In the genomic region with DNA sequence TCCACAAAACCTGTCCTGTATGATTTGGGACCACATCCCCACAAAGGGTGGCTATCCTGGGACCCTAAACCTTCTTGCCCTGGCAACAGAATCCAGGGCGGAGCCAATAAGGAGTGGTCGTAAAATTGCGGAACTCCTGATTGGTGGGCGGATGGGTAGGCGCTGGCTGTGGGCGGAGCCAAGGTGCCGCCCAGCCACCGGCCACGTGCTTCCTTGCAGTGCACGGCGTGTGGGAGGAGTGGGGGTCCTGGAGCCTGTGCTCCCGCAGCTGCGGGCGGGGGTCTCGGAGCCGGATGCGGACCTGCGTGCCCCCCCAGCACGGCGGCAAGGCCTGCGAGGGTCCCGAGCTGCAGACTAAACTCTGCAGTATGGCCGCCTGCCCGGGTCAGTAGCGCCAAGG, we compare ENCODE assay signal across 8 mouse cellular contexts. TPM values are rescaled to one million over a fixed set of nuclear protein-coding genes. Genes with fewer than 3 reads are reported as not detected.
DNase-seq lines count a peak whose midpoint lies in the region; ATAC-seq lines count a peak whose summit lies in the region.

No protein-coding gene starts in this region.

- H3K4me2 ChIP-seq in heart, embryonic 13.5 days = peak overlapping the region; percentile 68
- peak overlapping the region; percentile 41 for H3K4me2 ChIP-seq in hindbrain, embryonic 13.5 days
- peak overlapping the region; percentile 48 for H3K4me2 ChIP-seq in midbrain, embryonic 11.5 days

- H3K4me3 ChIP-seq in heart, embryonic 13.5 days = peak overlapping the region; percentile 45
- peak overlapping the region; percentile 23 for H3K4me3 ChIP-seq in hindbrain, embryonic 13.5 days
- peak overlapping the region; percentile 18; the same call in 1 of the 2 replicates for H3K4me3 ChIP-seq in midbrain, embryonic 11.5 days (ENCODE audit: low read depth, low read length)

- H3K36me3 ChIP-seq in heart, embryonic 13.5 days = 0 out of 2 replicates have a peak, but pooled peaks cover 9% of the 10 kb centered on the region
- H3K36me3 ChIP-seq in hindbrain, embryonic 13.5 days = peaks cover 31% of the 10 kb centered on the region
- no peaks in the 10 kb centered on the region for H3K36me3 ChIP-seq in midbrain, embryonic 11.5 days (ENCODE audit: control insufficient read depth, insufficient read depth, low read length)

- no peak for ATAC-seq in heart, embryonic 13.5 days (ENCODE audit: extremely low read depth, insufficient number of reproducible peaks, low FRiP score, low TSS enrichment)
- ATAC-seq in hindbrain, embryonic 13.5 days (ENCODE audit: low FRiP score) = no peak
- ATAC-seq in midbrain, embryonic 11.5 days (ENCODE audit: low FRiP score) = peak; percentile 60; the same call in 1 of the 2 replicates

- no peak for DNase-seq in heart, postnatal 36 days
- peak; percentile 79 for DNase-seq in ZHBTc4 (ENCODE audit: low read depth, low spot score)
- DNase-seq in midbrain, embryonic 11.5 days (ENCODE audit: low spot score, missing footprints) = no peak
- DNase-seq in left cerebral cortex, postnatal 36 days (ENCODE audit: low spot score in 2 of 2) = no peak
- DNase-seq in gastrocnemius, postnatal 14 days = no peak
- no peak for DNase-seq in gastrocnemius, adult 18-20 months (ENCODE audit: low spot score)

- intact Hi-C loops in heart, postnatal 36 days (cut with DNase I) = no loop called here
- intact Hi-C loops in left cerebral cortex, postnatal 36 days (cut with DNase I) = no loop called here
- intact Hi-C loops in gastrocnemius, postnatal 14 days (cut with DNase I; ENCODE audit: low total_unique reads) = no loop called here

- 7% methylated on average over 25 of the region's 25 CpGs for WGBS in heart, embryonic 13.5 days
- WGBS in hindbrain, embryonic 13.5 days = 21% methylated on average over 25 of the region's 25 CpGs
- 17% methylated on average over 24 of the region's 25 CpGs for WGBS in midbrain, embryonic 11.5 days

- H3K9me3 ChIP-seq in heart, embryonic 13.5 days = no peaks in the 10 kb centered on the region
- H3K9me3 ChIP-seq in hindbrain, embryonic 13.5 days = no peaks in the 10 kb centered on the region
- no peaks in the 10 kb centered on the region for H3K9me3 ChIP-seq in midbrain, embryonic 11.5 days (ENCODE audit: control insufficient read depth, low read length)

- no peak overlapping the region for H3K27ac ChIP-seq in heart, embryonic 13.5 days (replicated peaks)
- no peak overlapping the region for H3K27ac ChIP-seq in hindbrain, embryonic 13.5 days
- no peak overlapping the region for H3K27ac ChIP-seq in midbrain, embryonic 11.5 days (ENCODE audit: low read depth, low read length)

- H3K4me1 ChIP-seq in heart, embryonic 13.5 days = peaks cover 17% of the 10 kb centered on the region
- H3K4me1 ChIP-seq in hindbrain, embryonic 13.5 days (replicated peaks) = peaks cover 26% of the 10 kb centered on the region
- peaks cover 3% of the 10 kb centered on the region; the same call in 1 of the 2 replicates for H3K4me1 ChIP-seq in midbrain, embryonic 11.5 days (ENCODE audit: control insufficient read depth, insufficient read depth, low read length)

- peaks cover 67% of the 10 kb centered on the region for H3K27me3 ChIP-seq in heart, embryonic 13.5 days (replicated peaks)
- H3K27me3 ChIP-seq in hindbrain, embryonic 13.5 days = peaks cover 38% of the 10 kb centered on the region
- H3K27me3 ChIP-seq in midbrain, embryonic 11.5 days (ENCODE audit: control insufficient read depth, insufficient read depth, low read length) = peaks cover 2% of the 10 kb centered on the region; the same call in 1 of the 2 replicates

- peak overlapping the region; percentile 69 for H3K9ac ChIP-seq in heart, embryonic 13.5 days
- H3K9ac ChIP-seq in hindbrain, embryonic 13.5 days = 0 out of 2 replicates have a peak overlapping the region, but pooled peaks have one; percentile 31
- H3K9ac ChIP-seq in midbrain, embryonic 11.5 days (ENCODE audit: low read length) = peak overlapping the region; percentile 38; the same call in 1 of the 2 replicates

RNA-seq across cellular contexts. Expression of a gene that starts 21.9 kb away (rescaled TPM):
- 1.4 and 1.6 TPM in 2 replicates for polyA plus RNA-seq in heart, embryonic 13.5 days (2015; fragmentation: Nextera tagmentation; extraction: Ambion mirVana)
- total RNA-seq in heart, postnatal 36 days (2021) = 1 to 10 TPM; 2.1 to 2.6 TPM
- polyA plus RNA-seq in hindbrain, embryonic 13.5 days (2015; fragmentation: Nextera tagmentation; extraction: Ambion mirVana) = 9.3 and 11.3 TPM in 2 replicates
- 2.3 and 3.0 TPM in 2 replicates for polyA plus RNA-seq in midbrain, embryonic 11.5 days (2014; fragmentation: Nextera tagmentation; extraction: Ambion mirVana)
- 100 to 1,000 TPM; 401 TPM for total RNA-seq in left cerebral cortex, postnatal 36 days (2021)
- total RNA-seq in gastrocnemius, postnatal 14 days (2021) = 1 to 10 TPM; 1.0 to 1.5 TPM
- 1 to 10 TPM in 1 of 2 experiments, under 1 TPM in 1; 0.21 to 2.5 TPM for total RNA-seq in gastrocnemius, adult 18-20 months (2021)

RNA-seq across cellular contexts. Expression of a gene that starts 41.1 kb away (rescaled TPM):
- 26.9 and 30.4 TPM in 2 replicates for polyA plus RNA-seq in heart, embryonic 13.5 days (2015; fragmentation: Nextera tagmentation; extraction: Ambion mirVana)
- total RNA-seq in heart, postnatal 36 days (2021) = 1 to 10 TPM; 7.4 to 8.5 TPM
- polyA plus RNA-seq in hindbrain, embryonic 13.5 days (2015; fragmentation: Nextera tagmentation; extraction: Ambion mirVana) = 5.8 and 14.3 TPM in 2 replicates
- polyA plus RNA-seq in midbrain, embryonic 11.5 days (2014; fragmentation: Nextera tagmentation; extraction: Ambion mirVana) = 5.8 and 6.9 TPM in 2 replicates
- 10 to 100 TPM; 15.9 to 21.4 TPM for total RNA-seq in left cerebral cortex, postnatal 36 days (2021)
- total RNA-seq in gastrocnemius, postnatal 14 days (2021) = 10 to 100 TPM; 37.9 to 46.5 TPM
- total RNA-seq in gastrocnemius, adult 18-20 months (2021) = 1 to 10 TPM; 2.5 to 2.9 TPM

Comparison
In these comparisons a context has a peak if more than half of its experiments do, and no peak if none do; other contexts are left out.
1. RNA of a gene that starts 21.9 kb away (total RNA-seq): 401 TPM in left cerebral cortex, postnatal 36 days; 2.1 to 2.6 TPM in heart, postnatal 36 days, 0.21 to 2.5 TPM in gastrocnemius, adult 18-20 months and 1.0 to 1.5 TPM in gastrocnemius, postnatal 14 days; every median in the first group is over 100 times any median in the second.
2. Peak in every context shown above with its lines, with median percentiles within 50 percentile points of each other: H3K4me2 ChIP-seq, H3K4me3 ChIP-seq and H3K9ac ChIP-seq.